Mouse (Mus musculus): Measurements from ENCODE around the gene Igfbp4. TPM values are rescaled to one million over a fixed set of nuclear protein-coding genes. Genes with fewer than 3 reads are reported as not detected.
A peak's percentile ranks its signal among the peaks of the same experiment; 100 is the strongest.

Gene Igfbp4
- polyA plus RNA-seq, 1 experiment from 2014 or later, result 799 TPM

DNA sequence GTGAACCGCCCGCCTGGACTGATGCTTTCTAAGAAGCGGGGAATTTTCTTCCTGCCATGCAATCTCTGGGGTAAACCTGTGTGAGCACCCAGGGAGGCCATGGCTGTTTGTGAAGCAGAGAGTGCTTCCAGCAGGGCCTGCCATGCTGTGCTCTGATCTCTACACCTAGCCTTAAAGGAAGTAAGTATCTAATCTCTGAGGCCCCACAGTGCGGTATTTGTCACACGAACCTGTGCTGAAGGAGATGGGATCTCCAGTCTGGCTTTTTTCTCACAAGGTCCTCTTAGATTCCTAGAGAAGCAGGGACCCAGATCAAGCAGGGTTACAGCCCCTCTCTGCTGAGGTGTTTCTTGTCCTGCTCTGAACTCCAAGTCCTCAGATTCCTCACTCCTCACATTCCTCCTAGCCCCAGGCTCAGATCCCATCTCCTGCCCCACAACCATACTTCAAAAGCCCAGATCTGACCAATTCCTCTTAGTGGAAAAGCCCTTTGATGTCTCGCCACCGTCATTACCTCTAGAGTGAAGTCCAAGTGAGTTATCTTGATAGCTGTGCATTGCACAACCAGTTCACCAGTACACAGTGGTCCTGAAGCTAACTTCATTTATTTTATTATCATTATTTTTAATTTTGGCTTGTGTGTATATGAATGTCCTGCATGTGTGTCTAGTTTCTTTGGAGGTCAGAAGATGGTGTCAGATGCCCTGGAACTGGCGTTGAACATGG, 22.5 kb downstream of the Igfbp4 start:
- Histone ChIP-seq H3K9ac (ENCODE audit: low read length) (peak overlapping the region; percentile 43; the same call in 1 of the 2 replicates), H3K9me3 (ENCODE audit: control insufficient read depth, low read length) (no peaks in the 10 kb centered on the region), H3K27ac (replicated peaks; ENCODE audit: low read depth, low read length) (peak overlapping the region; percentile 30; the same call in 1 of the 2 replicates), H3K4me1 (ENCODE audit: control insufficient read depth, insufficient read depth, low read length) (peaks cover 25% of the 10 kb centered on the region), H3K4me3 (ENCODE audit: low read depth, low read length) (no peak overlapping the region), H3K36me3 (ENCODE audit: control insufficient read depth, insufficient read depth, low read length) (no peaks in the 10 kb centered on the region), H3K4me2 (ENCODE audit: low read depth, severe bottlenecking) (no peak overlapping the region; the same call in 1 of the 2 replicates), H3K27me3 (ENCODE audit: control insufficient read depth, insufficient read depth, low read length) (no peaks in the 10 kb centered on the region)
- no peak for ATAC-seq (ENCODE audit: insufficient number of reproducible peaks, low FRiP score, low TSS enrichment, low read depth)
- DNase-seq (ENCODE audit: low spot score), result no peak
- 22% methylated on average over 8 of the region's 8 CpGs for WGBS

DNA sequence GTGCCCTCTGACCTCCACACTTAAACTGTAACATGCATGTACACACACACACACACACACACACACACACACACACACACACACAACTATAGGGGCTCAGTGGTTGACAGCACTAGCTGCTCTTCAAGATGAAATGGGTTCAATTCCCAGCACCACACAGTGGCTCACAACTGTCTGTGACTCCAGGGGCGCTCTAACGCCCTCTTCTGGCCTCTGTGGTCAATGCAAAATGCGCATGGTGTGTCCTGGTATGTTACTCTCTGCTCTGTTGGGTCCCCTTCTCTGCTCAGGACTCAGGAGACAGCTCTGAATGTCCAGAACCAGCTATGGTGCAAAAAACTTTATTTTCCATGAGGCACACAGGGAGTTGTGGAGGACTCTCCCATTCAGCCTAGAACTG, 24.3 kb downstream of the Igfbp4 start:
- Histone ChIP-seq H3K9me3 (ENCODE audit: control insufficient read depth, low read length) (no peaks in the 10 kb centered on the region), H3K4me3 (ENCODE audit: low read depth, low read length) (no peak overlapping the region), H3K4me2 (ENCODE audit: low read depth, severe bottlenecking) (no peak overlapping the region), H3K4me1 (ENCODE audit: control insufficient read depth, insufficient read depth, low read length) (peaks cover 29% of the 10 kb centered on the region), H3K9ac (ENCODE audit: low read length) (no peak overlapping the region), H3K27me3 (ENCODE audit: control insufficient read depth, insufficient read depth, low read length) (no peaks in the 10 kb centered on the region), H3K36me3 (ENCODE audit: control insufficient read depth, insufficient read depth, low read length) (no peaks in the 10 kb centered on the region), H3K27ac (replicated peaks; ENCODE audit: low read depth, low read length) (0 out of 2 replicates have a peak overlapping the region, but pooled peaks have one; percentile 14)
- ATAC-seq (ENCODE audit: insufficient number of reproducible peaks, low FRiP score, low TSS enrichment, low read depth) (no peak), DNase-seq (ENCODE audit: low spot score) (no peak)
- 67% methylated on average over 3 of the region's 3 CpGs for WGBS

DNA sequence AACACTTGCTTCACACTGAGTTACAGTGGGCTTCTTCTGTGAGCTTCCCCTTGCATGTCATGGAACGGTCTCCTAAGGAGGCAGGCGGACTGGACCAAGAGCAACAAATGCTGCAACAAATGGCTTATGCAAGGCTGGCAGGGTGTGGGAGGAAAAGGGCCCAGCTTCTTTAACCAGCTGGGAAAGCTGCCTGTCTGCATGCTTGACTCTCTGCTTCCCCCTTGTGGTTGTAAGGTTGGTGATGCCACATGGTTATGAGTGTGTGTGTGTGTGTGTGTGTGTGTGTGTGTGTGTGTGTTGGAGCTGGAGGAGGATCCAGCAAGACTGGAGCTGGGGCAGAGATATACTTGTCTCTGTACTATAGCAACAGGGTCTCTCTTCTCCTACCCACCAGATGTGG, 24.9 kb downstream of the Igfbp4 start:
- ATAC-seq (ENCODE audit: insufficient number of reproducible peaks, low FRiP score, low TSS enrichment, low read depth), result no peak

DNA sequence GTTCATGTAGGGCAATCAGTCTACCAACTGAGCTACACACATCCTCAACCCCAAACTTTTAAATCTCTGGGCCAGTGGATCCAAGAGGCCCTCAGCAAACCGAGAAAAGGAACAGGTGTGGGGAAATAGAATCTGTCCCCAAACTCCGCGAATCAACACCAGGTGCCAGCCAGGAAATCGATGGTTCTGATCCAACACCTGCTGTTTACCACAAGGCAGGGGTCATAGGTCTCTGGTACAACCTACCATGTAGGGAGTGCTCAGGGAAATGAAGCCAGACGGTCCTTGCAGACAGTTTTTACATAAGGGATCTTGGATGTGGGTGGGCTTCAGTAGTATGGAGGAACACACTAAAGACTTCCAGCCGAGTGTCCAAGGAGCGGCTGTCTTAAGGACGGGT, 26.5 kb downstream of the Igfbp4 start:
- DNase-seq (ENCODE audit: low spot score) (no peak), ATAC-seq (ENCODE audit: insufficient number of reproducible peaks, low FRiP score, low TSS enrichment, low read depth) (no peak)
- Histone ChIP-seq H3K9me3 (ENCODE audit: control insufficient read depth, low read length) (no peaks in the 10 kb centered on the region), H3K27ac (replicated peaks; ENCODE audit: low read depth, low read length) (no peak overlapping the region), H3K27me3 (ENCODE audit: control insufficient read depth, insufficient read depth, low read length) (no peaks in the 10 kb centered on the region), H3K4me3 (ENCODE audit: low read depth, low read length) (no peak overlapping the region), H3K36me3 (ENCODE audit: control insufficient read depth, insufficient read depth, low read length) (no peaks in the 10 kb centered on the region), H3K9ac (ENCODE audit: low read length) (no peak overlapping the region), H3K4me1 (ENCODE audit: control insufficient read depth, insufficient read depth, low read length) (peaks cover 48% of the 10 kb centered on the region), H3K4me2 (ENCODE audit: low read depth, severe bottlenecking) (no peak overlapping the region)
- WGBS, result 66% methylated on average over 8 of the region's 8 CpGs

More for the DNA sequence above, 24.9 kb downstream of the Igfbp4 start:
- DNase-seq (ENCODE audit: low spot score), result peak; percentile 76
- Histone ChIP-seq H3K27me3 (ENCODE audit: control insufficient read depth, insufficient read depth, low read length) (no peaks in the 10 kb centered on the region), H3K4me3 (ENCODE audit: low read depth, low read length) (no peak overlapping the region), H3K36me3 (ENCODE audit: control insufficient read depth, insufficient read depth, low read length) (no peaks in the 10 kb centered on the region), H3K9me3 (ENCODE audit: control insufficient read depth, low read length) (no peaks in the 10 kb centered on the region), H3K9ac (ENCODE audit: low read length) (no peak overlapping the region), H3K4me1 (ENCODE audit: control insufficient read depth, insufficient read depth, low read length) (peaks cover 33% of the 10 kb centered on the region), H3K4me2 (ENCODE audit: low read depth, severe bottlenecking) (no peak overlapping the region), H3K27ac (replicated peaks; ENCODE audit: low read depth, low read length) (0 out of 2 replicates have a peak overlapping the region, but pooled peaks have one; percentile 14)
- 3% methylated on average over 2 of the region's 2 CpGs for WGBS

DNA sequence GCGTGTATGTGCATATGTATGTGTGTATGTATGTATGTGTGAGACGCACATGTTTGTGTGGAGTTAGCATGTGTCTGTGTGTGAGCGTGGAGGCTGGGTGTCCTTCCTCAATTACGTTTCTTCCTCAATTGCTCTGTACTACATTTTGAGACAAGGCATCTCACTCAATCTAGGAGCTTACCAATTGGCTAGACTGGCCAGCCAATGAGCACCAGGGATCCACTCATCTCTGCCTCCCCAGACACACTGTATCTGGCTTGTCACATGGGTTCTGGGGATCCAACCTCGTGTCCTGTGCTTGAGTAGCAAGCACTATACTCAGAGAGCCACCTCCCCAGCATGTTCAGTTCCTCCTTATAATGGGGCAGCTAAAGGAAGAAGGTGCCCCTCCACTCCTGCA, 27.4 kb downstream of the Igfbp4 start:
- 84% methylated on average over 5 of the region's 5 CpGs for WGBS
- no peak overlapping the region for H3K27ac ChIP-seq (replicated peaks; ENCODE audit: low read depth, low read length)

DNA sequence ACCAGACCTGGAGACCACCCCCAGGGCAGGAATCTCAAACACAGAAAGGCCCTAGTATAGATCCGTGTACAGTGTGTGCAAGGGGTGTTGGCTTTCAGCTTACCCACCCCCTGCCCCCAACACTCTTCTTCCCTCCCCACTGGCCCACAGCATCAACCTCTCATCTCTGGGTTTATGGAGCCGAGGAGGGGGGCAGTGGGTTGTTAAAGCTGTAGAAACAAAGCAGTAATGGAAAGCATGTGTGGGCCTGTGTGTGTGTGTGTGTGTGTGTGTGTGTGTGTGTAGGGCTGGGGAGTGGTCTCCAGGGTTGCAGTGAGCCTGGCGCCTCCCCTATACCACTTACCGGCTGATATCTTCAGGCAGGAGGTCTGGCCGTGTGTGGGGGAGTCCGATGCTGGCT, 30.8 kb downstream of the Igfbp4 start:
- Histone ChIP-seq H3K27me3 (ENCODE audit: control insufficient read depth, insufficient read depth, low read length) (no peaks in the 10 kb centered on the region), H3K27ac (replicated peaks; ENCODE audit: low read depth, low read length) (peak overlapping the region; percentile 70), H3K4me2 (ENCODE audit: low read depth, severe bottlenecking) (peak overlapping the region; percentile 32; the same call in 1 of the 2 replicates), H3K36me3 (ENCODE audit: control insufficient read depth, insufficient read depth, low read length) (no peaks in the 10 kb centered on the region), H3K4me3 (ENCODE audit: low read depth, low read length) (no peak overlapping the region), H3K4me1 (ENCODE audit: control insufficient read depth, insufficient read depth, low read length) (peaks cover 58% of the 10 kb centered on the region), H3K9me3 (ENCODE audit: control insufficient read depth, low read length) (no peaks in the 10 kb centered on the region), H3K9ac (ENCODE audit: low read length) (no peak overlapping the region)
- ATAC-seq (ENCODE audit: insufficient number of reproducible peaks, low FRiP score, low TSS enrichment, low read depth), result peak; percentile 91
- peak; percentile 87 for DNase-seq (ENCODE audit: low spot score)
- 0% methylated on average over 6 of the region's 6 CpGs for WGBS

More for the DNA sequence above, 27.4 kb downstream of the Igfbp4 start:
- H3K4me3 ChIP-seq (ENCODE audit: low read depth, low read length), result no peak overlapping the region
- H3K9me3 ChIP-seq (ENCODE audit: control insufficient read depth, low read length), result no peaks in the 10 kb centered on the region
- ATAC-seq (ENCODE audit: insufficient number of reproducible peaks, low FRiP score, low TSS enrichment, low read depth) (no peak), DNase-seq (ENCODE audit: low spot score) (no peak)
- H3K36me3 ChIP-seq (ENCODE audit: control insufficient read depth, insufficient read depth, low read length), result no peaks in the 10 kb centered on the region
- H3K4me2 ChIP-seq (ENCODE audit: low read depth, severe bottlenecking), result no peak overlapping the region
- H3K4me1 ChIP-seq (ENCODE audit: control insufficient read depth, insufficient read depth, low read length), result peaks cover 50% of the 10 kb centered on the region
- no peak overlapping the region for H3K9ac ChIP-seq (ENCODE audit: low read length)
- H3K27me3 ChIP-seq (ENCODE audit: control insufficient read depth, insufficient read depth, low read length), result no peaks in the 10 kb centered on the region

DNA sequence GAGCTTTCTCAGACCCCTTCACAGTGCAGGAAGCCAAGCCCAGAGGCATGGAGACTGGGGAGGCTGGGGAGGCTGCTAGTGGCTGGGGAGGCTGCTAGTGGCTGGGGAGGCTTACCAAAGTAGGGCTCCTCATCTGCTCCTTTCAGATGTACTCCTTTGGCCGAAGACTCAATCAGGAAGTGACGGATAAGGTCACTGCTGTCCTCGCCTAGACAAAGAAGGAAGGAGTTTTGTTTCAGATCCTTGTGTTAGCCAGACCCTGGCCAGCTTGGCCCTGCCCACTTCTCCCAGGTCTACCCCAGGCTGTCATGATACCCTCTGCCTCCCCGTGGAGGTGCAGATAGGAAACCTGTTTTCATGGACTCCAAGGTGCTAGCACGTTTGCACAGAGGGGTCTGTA, 32.7 kb downstream of the Igfbp4 start:
- Histone ChIP-seq H3K4me1 (ENCODE audit: control insufficient read depth, insufficient read depth, low read length) (peaks cover 65% of the 10 kb centered on the region), H3K9ac (ENCODE audit: low read length) (no peak overlapping the region), H3K4me2 (ENCODE audit: low read depth, severe bottlenecking) (no peak overlapping the region), H3K4me3 (ENCODE audit: low read depth, low read length) (no peak overlapping the region), H3K27me3 (ENCODE audit: control insufficient read depth, insufficient read depth, low read length) (no peaks in the 10 kb centered on the region), H3K9me3 (ENCODE audit: control insufficient read depth, low read length) (no peaks in the 10 kb centered on the region), H3K36me3 (ENCODE audit: control insufficient read depth, insufficient read depth, low read length) (no peaks in the 10 kb centered on the region), H3K27ac (replicated peaks; ENCODE audit: low read depth, low read length) (peak overlapping the region; percentile 77)
- ATAC-seq (ENCODE audit: insufficient number of reproducible peaks, low FRiP score, low TSS enrichment, low read depth), result no peak
- DNase-seq (ENCODE audit: low spot score), result no peak
- 50% methylated on average over 5 of the region's 5 CpGs for WGBS

DNA sequence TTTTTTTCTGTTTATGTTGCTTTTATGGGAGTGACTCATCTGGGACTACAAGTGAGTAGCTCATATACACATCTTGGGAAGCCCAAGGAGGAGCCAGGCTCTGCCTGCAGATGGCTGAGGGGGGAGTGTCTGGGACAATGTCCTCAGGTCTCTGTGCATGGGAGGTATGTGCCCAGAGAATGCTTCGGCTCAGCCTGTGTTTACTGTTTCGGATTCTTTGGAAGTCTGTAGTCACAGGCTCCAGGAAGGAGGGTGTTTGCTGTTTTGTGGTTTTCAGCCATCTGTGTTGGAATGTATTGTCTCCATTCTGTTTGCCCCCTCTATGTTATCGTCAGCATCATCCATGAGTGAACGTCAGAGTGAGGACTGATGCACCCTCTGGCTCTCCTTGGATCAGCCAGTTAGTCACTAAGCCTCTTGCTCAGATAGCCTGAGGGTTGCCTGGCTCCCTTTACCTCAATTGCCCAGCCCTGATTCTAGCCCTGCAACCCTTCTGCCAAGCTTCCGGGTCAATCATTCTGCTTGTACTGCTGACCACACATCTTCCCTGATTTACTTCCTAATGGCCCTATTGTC, 35.8 kb downstream of the Igfbp4 start:
- Histone ChIP-seq H3K4me2 (ENCODE audit: low read depth, severe bottlenecking) (no peak overlapping the region), H3K27me3 (ENCODE audit: control insufficient read depth, insufficient read depth, low read length) (no peaks in the 10 kb centered on the region), H3K27ac (replicated peaks; ENCODE audit: low read depth, low read length) (no peak overlapping the region), H3K4me1 (ENCODE audit: control insufficient read depth, insufficient read depth, low read length) (peaks cover 60% of the 10 kb centered on the region), H3K4me3 (ENCODE audit: low read depth, low read length) (no peak overlapping the region), H3K9me3 (ENCODE audit: control insufficient read depth, low read length) (no peaks in the 10 kb centered on the region), H3K36me3 (ENCODE audit: control insufficient read depth, insufficient read depth, low read length) (no peaks in the 10 kb centered on the region), H3K9ac (ENCODE audit: low read length) (no peak overlapping the region)
- ATAC-seq (ENCODE audit: insufficient number of reproducible peaks, low FRiP score, low TSS enrichment, low read depth) (no peak), DNase-seq (ENCODE audit: low spot score) (no peak)
- 80% methylated on average over 5 of the region's 5 CpGs for WGBS

All from limb, embryonic 11.5 days (tissue).